In the genomic region with DNA sequence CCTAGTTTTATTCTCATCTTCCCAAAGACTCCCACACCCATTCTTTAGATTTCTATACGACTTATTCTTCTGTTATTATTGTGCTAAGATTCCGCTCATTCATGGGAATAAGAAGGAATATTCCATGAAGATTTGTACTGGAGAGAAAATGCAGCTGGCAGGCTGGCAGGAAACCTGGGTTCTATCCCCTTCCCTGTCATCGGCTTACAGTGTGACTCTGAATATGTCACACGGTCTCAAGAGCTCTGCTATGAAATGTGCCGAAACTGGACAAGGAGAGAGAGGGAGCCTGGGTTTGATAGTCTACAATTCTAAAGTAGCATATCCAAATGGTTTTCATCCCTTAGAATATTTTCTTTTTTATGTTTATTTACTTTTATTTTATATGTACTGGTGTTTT, we compare ENCODE assay signal across 22 mouse cellular contexts.
DNase-seq lines count a peak whose midpoint lies in the region; ATAC-seq and TF ChIP-seq lines count a peak whose summit lies in the region.
"Had no signal": no experiment of that assay in that cellular context is flagged by ENCODE, and none has a peak within 500 bp of the region (broad histone marks: within the 10 kb centered on the region; RNA-seq: fewer than 3 reads in every experiment).

No protein-coding gene starts in this region.

- H3K9ac ChIP-seq in heart, adult 2 months (ENCODE audit: low read depth, low read length): no peak overlapping the region
- H3K9ac ChIP-seq in heart, embryonic 12.5 days: no peak overlapping the region
- H3K9ac ChIP-seq in heart, embryonic 16.5 days (ENCODE audit: low read length): no peak overlapping the region
- H3K9ac ChIP-seq: embryonic facial prominence, embryonic 12.5 days; forebrain, embryonic 15.5 days; hindbrain, embryonic 14.5 days; intestine, embryonic 15.5 days had no signal

- WGBS in heart, adult 2 months: 23% methylated on average over 5 of the region's 5 CpGs
- 61% methylated on average over 5 of the region's 5 CpGs for WGBS in heart, embryonic 10.5 days
- WGBS in heart, embryonic 12.5 days: 35% methylated on average over 5 of the region's 5 CpGs
- 31% methylated on average over 5 of the region's 5 CpGs for WGBS in heart, embryonic 16.5 days

- no peaks in the 10 kb centered on the region for H3K9me3 ChIP-seq in heart, embryonic 10.5 days
- no peaks in the 10 kb centered on the region for H3K9me3 ChIP-seq in heart, embryonic 12.5 days (replicated peaks)
- H3K9me3 ChIP-seq in heart, embryonic 16.5 days (replicated peaks; ENCODE audit: control insufficient read depth, low read length): no peaks in the 10 kb centered on the region
- H3K9me3 ChIP-seq: embryonic facial prominence, embryonic 12.5 days; forebrain, embryonic 15.5 days; hindbrain, embryonic 10.5 days; intestine, embryonic 15.5 days had no signal

- TF ChIP-seq CTCF in heart, adult 2 months (IDR thresholded peaks at IDR 0.05): no peak

- peak; percentile 76; the same call in 1 of the 2 replicates for TF ChIP-seq EP300 in heart, adult 2 months (IDR thresholded peaks at IDR 0.05; ENCODE audit: insufficient read depth, low read depth, low read length)

- H3K4me2 ChIP-seq in heart, embryonic 12.5 days: no peak overlapping the region
- H3K4me2 ChIP-seq in heart, embryonic 16.5 days (ENCODE audit: low read depth, low read length): peak overlapping the region; percentile 34; the same call in 1 of the 2 replicates
- H3K4me2 ChIP-seq: embryonic facial prominence, embryonic 12.5 days; forebrain, embryonic 15.5 days; hindbrain, embryonic 14.5 days; intestine, embryonic 15.5 days had no signal

- no peak overlapping the region for H3K4me3 ChIP-seq in heart, adult 2 months
- no peak overlapping the region for H3K4me3 ChIP-seq in heart, embryonic 10.5 days
- H3K4me3 ChIP-seq in heart, embryonic 12.5 days: no peak overlapping the region
- H3K4me3 ChIP-seq in heart, embryonic 16.5 days (ENCODE audit: low read length): no peak overlapping the region
- H3K4me3 ChIP-seq: embryonic facial prominence, embryonic 12.5 days; forebrain, embryonic 15.5 days; hindbrain, embryonic 10.5 days; intestine, embryonic 15.5 days had no signal

- no peaks in the 10 kb centered on the region for H3K79me2 ChIP-seq in heart, adult 2 months (replicated peaks; ENCODE audit: control insufficient read depth, insufficient read depth, low read length)

- no peaks in the 10 kb centered on the region for H3K27me3 ChIP-seq in heart, adult 2 months (ENCODE audit: control insufficient read depth, insufficient read depth, low read length)
- no peaks in the 10 kb centered on the region for H3K27me3 ChIP-seq in heart, embryonic 10.5 days (ENCODE audit: insufficient read depth, poor library complexity, severe bottlenecking)
- no peaks in the 10 kb centered on the region for H3K27me3 ChIP-seq in heart, embryonic 12.5 days (replicated peaks)
- H3K27me3 ChIP-seq in heart, embryonic 16.5 days (ENCODE audit: control insufficient read depth, insufficient read depth, low read length): no peaks in the 10 kb centered on the region
- H3K27me3 ChIP-seq: CH12.LX; embryonic facial prominence, embryonic 12.5 days; forebrain, embryonic 15.5 days; intestine, embryonic 15.5 days; Patski had no signal

- H3K27ac ChIP-seq in heart, adult 2 months: peak overlapping the region; percentile 27; the same call in 1 of the 2 replicates
- H3K27ac ChIP-seq in heart, embryonic 10.5 days: no peak overlapping the region
- peak overlapping the region; percentile 60 for H3K27ac ChIP-seq in heart, embryonic 12.5 days (ENCODE audit: poor library complexity, severe bottlenecking)
- H3K27ac ChIP-seq in heart, embryonic 16.5 days (ENCODE audit: low read length): peak overlapping the region; percentile 63
- H3K27ac ChIP-seq: embryonic facial prominence, embryonic 12.5 days; forebrain, embryonic 15.5 days; hindbrain, embryonic 10.5 days; hindbrain, embryonic 14.5 days; intestine, embryonic 15.5 days had no signal

- no peak for TF ChIP-seq POLR2A in heart, adult 2 months (IDR thresholded peaks at IDR 0.05; ENCODE audit: insufficient read depth, low read depth, low read length)

- no peak for ATAC-seq in heart, embryonic 12.5 days (ENCODE audit: insufficient number of reproducible peaks, low FRiP score)
- ATAC-seq in heart, embryonic 16.5 days (replicated peaks; ENCODE audit: extremely low read depth, insufficient read depth, low FRiP score): peak; percentile 84
- ATAC-seq: activated CD4-positive, CD25-positive, alpha-beta regulatory T cell, adult 4 months; forebrain, embryonic 15.5 days; intestine, embryonic 15.5 days; Patski had no signal

- DNase-seq in heart, adult 2 months: peak; percentile 44 to 46
- DNase-seq in heart, embryonic 10.5 days (ENCODE audit: low spot score): no peak
- DNase-seq in heart, postnatal 36 days: peak; percentile 34 to 46
- DNase-seq in urinary bladder, adult 2 months (ENCODE audit: low spot score): no peak
- DNase-seq in ovary, postnatal 10 days (ENCODE audit: low spot score): no peak
- no peak for DNase-seq in ovary, adult 18-20 months (ENCODE audit: low spot score)
- DNase-seq: adrenal gland, postnatal 14 days; cerebellum, adult 11-12 months; cerebellum, adult 9-10 months; cerebellum, postnatal 25 days; gastrocnemius, postnatal 10 days; kidney, adult 18-20 months had no signal

- H3K36me3 ChIP-seq in heart, adult 2 months (ENCODE audit: control insufficient read depth, insufficient read depth, low read length): no peaks in the 10 kb centered on the region
- no peaks in the 10 kb centered on the region for H3K36me3 ChIP-seq in heart, embryonic 10.5 days
- H3K36me3 ChIP-seq in heart, embryonic 12.5 days: no peaks in the 10 kb centered on the region
- no peaks in the 10 kb centered on the region for H3K36me3 ChIP-seq in heart, embryonic 16.5 days (ENCODE audit: control insufficient read depth, insufficient read depth)
- H3K36me3 ChIP-seq: embryonic facial prominence, embryonic 12.5 days; forebrain, embryonic 15.5 days; hindbrain, embryonic 10.5 days; intestine, embryonic 15.5 days had no signal

- intact Hi-C loops in heart, adult 2 months (cut with DNase I): no loop called here
- intact Hi-C loops in heart, postnatal 36 days (cut with DNase I): no loop called here

- no peaks in the 10 kb centered on the region; the same call in none of the 2 replicates for H3K4me1 ChIP-seq in heart, adult 2 months (ENCODE audit: control insufficient read depth, insufficient read depth, low read length)
- H3K4me1 ChIP-seq in heart, embryonic 10.5 days: peaks cover 28% of the 10 kb centered on the region
- H3K4me1 ChIP-seq in heart, embryonic 12.5 days (replicated peaks): peaks cover 34% of the 10 kb centered on the region
- peaks cover 17% of the 10 kb centered on the region for H3K4me1 ChIP-seq in heart, embryonic 16.5 days (ENCODE audit: control insufficient read depth, insufficient read depth, low read length)
- H3K4me1 ChIP-seq: forebrain, embryonic 15.5 days had no signal

Comparison
In these comparisons a context has a peak if more than half of its experiments do, and no peak if none do; other contexts are left out.
1. DNase-seq: peak in heart, adult 2 months (2 of 2) and heart, postnatal 36 days (2 of 2); none in heart, embryonic 10.5 days (single experiment), urinary bladder, adult 2 months (single experiment), ovary, postnatal 10 days (single experiment) and ovary, adult 18-20 months (single experiment).